Mouse (Mus musculus): ENCODE measurements around the gene Zfp217. TPM values are rescaled to one million over a fixed set of nuclear protein-coding genes. Genes with fewer than 3 reads are reported as not detected.

Zfp217 gene
- polyA plus RNA-seq, 1 experiment from 2014 or later: 1.7 TPM

DNA sequence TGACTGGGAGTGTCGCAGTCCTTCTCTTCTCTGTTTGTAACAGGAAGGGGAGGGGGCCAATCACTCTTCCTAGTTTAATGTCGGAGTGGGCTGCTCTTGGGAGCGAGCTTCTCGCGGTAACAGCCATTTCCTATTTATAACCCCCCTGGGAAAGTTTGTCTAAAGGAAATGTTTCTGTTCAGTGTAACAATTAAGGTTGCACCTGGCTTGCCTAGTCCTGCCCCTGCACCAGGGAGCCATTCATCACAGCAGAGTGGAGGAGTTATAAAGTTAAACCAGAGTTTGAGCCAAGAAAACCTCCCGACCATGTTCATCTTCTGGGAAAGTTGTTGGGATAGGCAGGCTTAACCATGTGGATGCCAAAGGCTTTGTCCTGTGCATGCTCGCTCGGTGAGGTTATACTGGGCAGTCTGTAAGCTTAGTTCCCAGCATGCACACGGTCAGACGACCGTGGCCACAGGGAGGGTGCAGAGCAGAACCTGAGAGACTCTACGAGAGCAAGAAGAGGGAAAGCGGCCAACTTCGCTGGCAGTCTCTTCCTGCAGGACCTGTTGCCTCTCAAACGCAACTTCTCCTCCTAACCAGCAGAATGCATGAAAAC, 77.2 kb downstream of the Zfp217 start:
- Histone ChIP-seq H3K27me3 (ENCODE audit: control insufficient read depth, insufficient read depth, low read length) (no peaks in the 10 kb centered on the region), H3K4me2 (replicated peaks; ENCODE audit: low read depth) (peak overlapping the region; percentile 45), H3K4me1 (replicated peaks; ENCODE audit: control insufficient read depth, insufficient read depth) (no peaks in the 10 kb centered on the region), H3K9me3 (ENCODE audit: control insufficient read depth, low read length) (0 out of 2 replicates have a peak, but pooled peaks cover 3% of the 10 kb centered on the region), H3K36me3 (ENCODE audit: control insufficient read depth, insufficient read depth, low read length) (no peaks in the 10 kb centered on the region), H3K27ac (replicated peaks) (peak overlapping the region; percentile 69), H3K4me3 (ENCODE audit: low read depth, low read length) (peak overlapping the region; percentile 20), H3K9ac (ENCODE audit: low read length) (no peak overlapping the region)
- ATAC-seq (ENCODE audit: low FRiP score, low TSS enrichment): peak; percentile 60; the same call in 1 of the 2 replicates
- TF ChIP-seq EP300 (optimal IDR thresholded peaks at IDR 0.05): no peak
- TF ChIP-seq CTCF (IDR thresholded peaks at IDR 0.05; ENCODE audit: low read depth): no peak
- WGBS: 19% methylated on average over 15 of the region's 15 CpGs
- DNase-seq (ENCODE audit: low spot score): peak; percentile 27

DNA sequence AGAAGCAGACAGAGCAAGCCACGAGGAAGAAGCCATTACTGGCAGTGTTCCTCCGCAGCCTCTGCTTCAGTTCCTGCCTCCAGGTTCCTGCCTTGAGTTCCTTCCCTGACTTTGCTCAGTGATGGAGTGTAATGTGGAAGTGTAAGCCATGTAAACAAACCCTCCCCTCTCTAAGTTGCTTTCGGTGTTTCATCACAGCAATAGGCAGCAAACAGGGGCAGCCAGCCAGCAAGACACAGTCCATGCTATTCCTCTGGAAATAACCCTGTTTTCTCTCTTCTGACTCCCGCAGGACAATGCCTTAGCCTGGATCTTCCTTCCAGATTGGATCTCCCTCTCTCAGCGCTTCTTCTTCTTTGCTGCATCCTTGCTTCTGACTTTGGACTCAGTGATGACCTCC, 77.9 kb downstream of the Zfp217 start:
- H3K27me3 ChIP-seq (ENCODE audit: control insufficient read depth, insufficient read depth, low read length): no peaks in the 10 kb centered on the region
- no peak overlapping the region for H3K4me3 ChIP-seq (ENCODE audit: low read depth, low read length)
- ATAC-seq (ENCODE audit: low FRiP score, low TSS enrichment) (no peak; the same call in 1 of the 2 replicates), DNase-seq (ENCODE audit: low spot score) (no peak)
- H3K4me1 ChIP-seq (replicated peaks; ENCODE audit: control insufficient read depth, insufficient read depth): no peaks in the 10 kb centered on the region
- H3K27ac ChIP-seq (replicated peaks): no peak overlapping the region
- H3K4me2 ChIP-seq (replicated peaks; ENCODE audit: low read depth): no peak overlapping the region
- H3K36me3 ChIP-seq (ENCODE audit: control insufficient read depth, insufficient read depth, low read length): no peaks in the 10 kb centered on the region
- H3K9ac ChIP-seq (ENCODE audit: low read length): no peak overlapping the region
- H3K9me3 ChIP-seq (ENCODE audit: control insufficient read depth, low read length): 0 out of 2 replicates have a peak, but pooled peaks cover 3% of the 10 kb centered on the region
- WGBS: 69% methylated on average over 5 of the region's 5 CpGs
- no peak for TF ChIP-seq CTCF (IDR thresholded peaks at IDR 0.05; ENCODE audit: low read depth)
- TF ChIP-seq EP300 (optimal IDR thresholded peaks at IDR 0.05): no peak

DNA sequence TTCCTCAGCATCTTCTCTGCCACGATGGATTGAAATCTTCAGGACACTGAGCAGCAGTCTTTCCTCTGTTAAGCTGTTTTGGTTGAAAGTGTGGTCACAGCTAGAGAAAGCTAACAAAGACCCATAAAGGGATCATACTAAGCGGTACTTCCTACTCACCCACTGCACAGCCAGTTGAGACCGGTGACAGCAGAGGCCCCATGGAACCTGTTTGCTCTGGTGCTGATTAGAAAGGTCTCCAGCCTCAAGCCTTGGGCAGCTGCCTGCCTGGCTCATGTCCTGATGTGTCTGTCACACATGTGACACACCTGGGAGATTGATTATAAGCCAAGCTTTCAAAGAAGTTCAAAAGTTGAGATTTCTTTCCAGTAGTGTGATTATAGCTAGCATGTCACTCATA, 85.5 kb downstream of the Zfp217 start:
- no peak for TF ChIP-seq CTCF (IDR thresholded peaks at IDR 0.05; ENCODE audit: low read depth)
- no peak for TF ChIP-seq EP300 (optimal IDR thresholded peaks at IDR 0.05)
- no peak overlapping the region for H3K4me3 ChIP-seq (ENCODE audit: low read depth, low read length)
- H3K9me3 ChIP-seq (ENCODE audit: control insufficient read depth, low read length): 0 out of 2 replicates have a peak, but pooled peaks cover 3% of the 10 kb centered on the region
- ATAC-seq (ENCODE audit: low FRiP score, low TSS enrichment) (peak; percentile 88), DNase-seq (ENCODE audit: low spot score) (peak; percentile 45)
- H3K4me1 ChIP-seq (replicated peaks; ENCODE audit: control insufficient read depth, insufficient read depth): no peaks in the 10 kb centered on the region
- H3K36me3 ChIP-seq (ENCODE audit: control insufficient read depth, insufficient read depth, low read length): no peaks in the 10 kb centered on the region
- H3K27me3 ChIP-seq (ENCODE audit: control insufficient read depth, insufficient read depth, low read length): no peaks in the 10 kb centered on the region
- 59% methylated on average over 3 of the region's 3 CpGs for WGBS
- no peak overlapping the region for H3K9ac ChIP-seq (ENCODE audit: low read length)
- H3K4me2 ChIP-seq (replicated peaks; ENCODE audit: low read depth): no peak overlapping the region
- no peak overlapping the region for H3K27ac ChIP-seq (replicated peaks)

DNA sequence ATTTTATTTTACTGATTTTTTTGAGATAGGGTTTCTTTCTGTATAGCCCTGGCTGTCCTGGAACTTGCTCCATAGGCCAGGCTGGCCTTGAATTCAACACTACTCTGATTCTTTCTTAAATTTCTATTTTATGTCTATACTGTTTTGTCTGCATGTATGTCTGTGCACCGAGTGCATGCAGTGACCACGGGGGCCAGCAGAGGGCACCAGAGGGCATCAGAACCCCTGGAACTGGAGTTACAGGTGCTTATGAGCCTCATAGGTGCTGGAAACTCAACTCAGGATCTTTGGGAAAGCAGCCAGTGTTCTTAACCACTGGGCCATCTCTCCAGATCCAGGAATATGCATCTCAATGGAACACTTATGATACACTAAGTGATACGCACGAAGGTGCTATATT, 87.8 kb downstream of the Zfp217 start:
- Histone ChIP-seq H3K36me3 (ENCODE audit: control insufficient read depth, insufficient read depth, low read length) (no peaks in the 10 kb centered on the region), H3K4me2 (replicated peaks; ENCODE audit: low read depth) (no peak overlapping the region), H3K9me3 (ENCODE audit: control insufficient read depth, low read length) (no peaks in the 10 kb centered on the region), H3K4me1 (replicated peaks; ENCODE audit: control insufficient read depth, insufficient read depth) (no peaks in the 10 kb centered on the region), H3K27me3 (ENCODE audit: control insufficient read depth, insufficient read depth, low read length) (no peaks in the 10 kb centered on the region), H3K9ac (ENCODE audit: low read length) (no peak overlapping the region), H3K4me3 (ENCODE audit: low read depth, low read length) (no peak overlapping the region), H3K27ac (replicated peaks) (no peak overlapping the region)
- ATAC-seq (ENCODE audit: low FRiP score, low TSS enrichment): no peak
- WGBS: 68% methylated on average over 4 of the region's 4 CpGs
- TF ChIP-seq CTCF (IDR thresholded peaks at IDR 0.05; ENCODE audit: low read depth): peak; percentile 74
- TF ChIP-seq EP300 (optimal IDR thresholded peaks at IDR 0.05): no peak
- DNase-seq (ENCODE audit: low spot score): peak; percentile 52

- no peaks in the 10 kb centered on the region for H3K36me3 ChIP-seq (ENCODE audit: control insufficient read depth, insufficient read depth, low read length)
- H3K27ac ChIP-seq (replicated peaks): no peak overlapping the region
- H3K27me3 ChIP-seq (ENCODE audit: control insufficient read depth, insufficient read depth, low read length): no peaks in the 10 kb centered on the region
- H3K4me2 ChIP-seq (replicated peaks; ENCODE audit: low read depth): no peak overlapping the region
- ATAC-seq (ENCODE audit: low FRiP score, low TSS enrichment) (no peak), DNase-seq (ENCODE audit: low spot score) (no peak)
- H3K4me3 ChIP-seq (ENCODE audit: low read depth, low read length): no peak overlapping the region
- WGBS: 53% methylated on average over 14 of the region's 14 CpGs
- no peak overlapping the region for H3K9ac ChIP-seq (ENCODE audit: low read length)
- no peaks in the 10 kb centered on the region for H3K4me1 ChIP-seq (replicated peaks; ENCODE audit: control insufficient read depth, insufficient read depth)
- TF ChIP-seq EP300 (optimal IDR thresholded peaks at IDR 0.05): no peak
- no peak for TF ChIP-seq CTCF (IDR thresholded peaks at IDR 0.05; ENCODE audit: low read depth)
- no peaks in the 10 kb centered on the region for H3K9me3 ChIP-seq (ENCODE audit: control insufficient read depth, low read length)
Measured at GRCm38 (mm10) chr2:170058774-170059173, 89.1 kb downstream of the Zfp217 start.
